Mouse (Mus musculus) kidney, postnatal 0 days (tissue): ENCODE results near the gene Fcamr. TPM values are rescaled to one million over a fixed set of nuclear protein-coding genes. Genes with fewer than 3 reads are reported as not detected.

Experiments
- ATAC-seq: fragments of 200-750 bp; cut with Nextera tagmentation; replicated peaks from 2 replicates; pipeline ENCODE4 v1.8.0; 2017; ENCODE audit warnings: low read depth, moderate number of reproducible peaks, moderate TSS enrichment, moderate library complexity; ENCODE audit not compliant: low FRiP score
- DNase-seq: peaks from one replicate; pipeline ENCODE4 v3.0.0-alpha.2; 2016; ENCODE audit warnings: low spot score
- H3K27ac ChIP-seq: fragments of 300-500 bp; sonication (generic); 2 replicates; pipeline ENCODE4 v1.5.1; 2014; ENCODE audit warnings: mild to moderate bottlenecking
- H3K27me3 ChIP-seq: fragments of 300-500 bp; sonication (generic); 2 replicates; pipeline ENCODE4 v1.6.1; 2014; ENCODE audit warnings: low read length, mixed read lengths; ENCODE audit not compliant: insufficient read depth
- H3K36me3 ChIP-seq: fragments of 300-500 bp; sonication (generic); 2 replicates; pipeline ENCODE4 v1.6.1; 2014; ENCODE audit warnings: low read length, mixed read lengths; ENCODE audit not compliant: insufficient read depth
- H3K4me1 ChIP-seq: fragments of 300-500 bp; sonication (generic); replicated peaks from 2 replicates; pipeline ENCODE4 v1.6.1; 2014; ENCODE audit warnings: antibody characterized with exemption, low read length, mixed read lengths; ENCODE audit not compliant: insufficient read depth
- H3K4me2 ChIP-seq: fragments of 300-500 bp; sonication (generic); 2 replicates; pipeline ENCODE4 v1.6.1; 2014; ENCODE audit warnings: mild to moderate bottlenecking, low read length, moderate library complexity, mixed read lengths
- H3K4me3 ChIP-seq: fragments of 300-500 bp; sonication (generic); replicated peaks from 2 replicates; pipeline ENCODE4 v1.5.1; 2014; ENCODE audit warnings: low read depth, low read length
- H3K9ac ChIP-seq: fragments of 300-500 bp; sonication (generic); 2 replicates; pipeline ENCODE4 v1.6.1; 2014; ENCODE audit warnings: low read depth, low read length
- H3K9me3 ChIP-seq: fragments of 300-500 bp; sonication (generic); replicated peaks from 2 replicates; pipeline ENCODE4 v1.6.1; 2016; ENCODE audit warnings: low read length, inconsistent platforms, mixed read lengths
- CTCF ChIP-seq: IDR thresholded peaks from 2 replicates; pipeline ENCODE4 v1.5.1; 2016; ENCODE audit warnings: antibody characterized with exemption, low read depth, mild to moderate bottlenecking, moderate library complexity
- WGBS: fragments of 180-500 bp; shearing (Covaris S2); extraction: QIAGEN DNeasy Blood & Tissue Kit; methylation state at CpG from one replicate; pipeline ENCODE4 v1.1.7; 2014; 5-methylcytosine and 5-hydroxymethylcytosine counted together
- polyA plus RNA-seq: library from polyadenylated mRNA; unstranded; fragments of >200 nt; fragmentation: Nextera tagmentation; extraction: Ambion mirVana; gene quantifications from 2 replicates; pipeline ENCODE4 v1.2.1, GENCODE M21; 2015

Fcamr gene
- polyA plus RNA-seq, result 0.08 TPM in 1 of 2 replicates, not detected in the other

- ATAC-seq (no peak), DNase-seq (no peak)
- Histone ChIP-seq H3K9ac (no peak within 1 kb of the TSS), H3K27ac (no peak within 1 kb of the TSS), H3K36me3 (no peaks in the 10 kb centered on the region), H3K4me3 (no peak within 1 kb of the TSS), H3K4me2 (no peak within 1 kb of the TSS), H3K4me1 (no peaks in the 10 kb centered on the region), H3K27me3 (no peaks in the 10 kb centered on the region), H3K9me3 (no peaks in the 10 kb centered on the region)
- WGBS, result 91% methylated on average over 8 of the region's 8 CpGs
- no peak for TF ChIP-seq CTCF
These were observed at the start of gene Fcamr for GRCm38 (mm10) chr1:130800602-130801001. Gene Fcamr, plus strand, starts transcription at chr1:130800902.

DNA sequence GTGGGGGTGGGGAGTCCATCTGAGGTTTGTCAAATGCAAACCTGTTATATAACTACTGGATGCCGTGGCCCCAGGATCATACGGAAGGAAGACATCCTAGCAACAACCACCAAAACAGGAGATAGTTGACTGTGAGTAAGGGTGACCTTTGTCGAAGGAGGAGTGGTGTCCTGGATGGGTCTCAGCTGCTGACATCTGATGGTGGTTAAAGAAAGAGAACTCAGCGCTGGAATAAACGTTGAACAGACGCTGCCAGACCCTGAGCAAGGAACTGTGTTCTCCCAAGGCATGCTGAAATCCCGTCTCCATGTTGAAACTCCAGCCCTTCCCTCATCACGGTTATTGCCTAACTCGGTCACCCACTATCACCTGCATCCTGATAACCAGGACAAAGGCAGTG lies 41.0 kb upstream of the Fcamr start:
- ATAC-seq, result no peak
- no peaks in the 10 kb centered on the region for H3K36me3 ChIP-seq
- H3K4me1 ChIP-seq, result no peaks in the 10 kb centered on the region
- H3K4me2 ChIP-seq, result no peak overlapping the region
- no peak overlapping the region for H3K27ac ChIP-seq
- 80% methylated on average over 9 of the region's 9 CpGs for WGBS
- TF ChIP-seq CTCF, result no peak
- H3K27me3 ChIP-seq, result no peaks in the 10 kb centered on the region
- H3K9me3 ChIP-seq, result no peaks in the 10 kb centered on the region
- no peak overlapping the region for H3K9ac ChIP-seq
- no peak for DNase-seq
- H3K4me3 ChIP-seq, result no peak overlapping the region

GRCm38 (mm10) chr1:130761597-130761996 lies 39.1 kb upstream of the Fcamr start:
- ATAC-seq (no peak), DNase-seq (no peak)
- no peaks in the 10 kb centered on the region for H3K27me3 ChIP-seq
- no peak overlapping the region for H3K4me2 ChIP-seq
- 86% methylated on average over 1 of the region's 1 CpGs for WGBS
- H3K4me3 ChIP-seq, result no peak overlapping the region
- H3K4me1 ChIP-seq, result no peaks in the 10 kb centered on the region
- H3K36me3 ChIP-seq, result no peaks in the 10 kb centered on the region
- H3K9ac ChIP-seq, result no peak overlapping the region
- H3K27ac ChIP-seq, result no peak overlapping the region
- TF ChIP-seq CTCF, result no peak
- no peaks in the 10 kb centered on the region for H3K9me3 ChIP-seq

DNA sequence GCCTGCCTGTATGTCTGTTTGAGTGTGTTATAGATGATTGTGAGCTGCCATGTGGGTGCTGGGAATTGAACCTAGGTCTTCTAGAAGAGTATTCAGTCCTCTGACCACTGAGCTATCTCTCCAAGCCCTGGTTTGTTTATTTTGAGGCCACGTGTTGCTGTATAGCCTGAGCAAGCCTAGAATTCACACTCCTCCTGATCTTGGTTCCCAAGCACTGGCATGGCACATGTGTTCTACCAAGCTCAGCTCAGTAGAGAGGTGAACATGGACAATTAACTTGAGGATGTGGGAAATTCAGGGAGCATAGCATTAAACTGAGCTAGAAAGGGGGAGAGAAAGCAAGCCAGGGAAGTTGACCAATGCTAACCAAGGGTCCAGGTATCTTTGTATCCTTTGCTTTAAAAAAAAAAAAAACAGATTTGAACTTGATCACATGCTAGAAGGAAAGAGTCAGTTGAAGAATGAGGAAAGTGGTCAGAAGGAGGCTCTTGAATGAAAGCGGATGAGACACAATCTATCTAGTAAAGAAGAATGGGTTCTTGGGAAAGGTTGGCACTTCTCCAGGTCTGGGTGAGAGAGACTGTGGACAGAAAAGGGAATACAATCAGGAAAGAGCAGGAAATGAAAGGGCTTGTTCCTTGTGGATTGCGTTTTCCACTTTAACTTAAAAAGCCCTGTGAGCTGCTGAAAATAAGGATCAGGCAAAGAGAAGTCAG lies 38.5 kb upstream of the Fcamr start:
- H3K9ac ChIP-seq, result no peak overlapping the region
- ATAC-seq (no peak), DNase-seq (no peak)
- H3K36me3 ChIP-seq, result no peaks in the 10 kb centered on the region
- WGBS, result 76% methylated on average over 3 of the region's 3 CpGs
- H3K27ac ChIP-seq, result no peak overlapping the region
- no peak overlapping the region for H3K4me2 ChIP-seq
- H3K9me3 ChIP-seq, result no peaks in the 10 kb centered on the region
- H3K27me3 ChIP-seq, result no peaks in the 10 kb centered on the region
- TF ChIP-seq CTCF, result no peak
- H3K4me3 ChIP-seq, result no peak overlapping the region
- H3K4me1 ChIP-seq, result no peaks in the 10 kb centered on the region

DNA sequence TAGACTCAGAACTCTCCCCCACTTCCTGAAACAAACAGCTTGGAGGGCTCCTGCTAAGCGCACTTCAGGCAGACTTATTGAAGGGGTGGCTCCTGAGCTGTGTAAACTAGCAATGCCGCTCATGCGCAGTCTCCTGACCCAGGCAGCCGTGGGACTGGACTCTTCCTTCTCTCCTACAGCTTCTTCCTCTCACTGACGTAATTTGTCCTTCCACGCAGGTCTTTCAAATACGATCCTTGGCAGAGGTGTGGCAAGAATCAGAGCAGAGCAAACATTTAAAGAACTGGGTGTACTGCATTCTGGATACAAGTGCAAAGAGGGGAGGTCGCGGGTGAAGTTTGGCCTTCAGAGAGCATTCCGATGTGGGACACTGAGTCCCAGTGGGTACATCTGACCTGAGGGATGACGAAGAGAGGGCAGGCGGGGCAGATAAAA lies 36.7 kb upstream of the Fcamr start:
- DNase-seq, result no peak

GRCm38 (mm10) chr1:130767066-130767465 lies 33.6 kb upstream of the Fcamr start:
- H3K4me2 ChIP-seq, result no peak overlapping the region
- 79% methylated on average over 5 of the region's 5 CpGs for WGBS
- H3K27ac ChIP-seq, result no peak overlapping the region
- no peak overlapping the region for H3K4me3 ChIP-seq
- TF ChIP-seq CTCF, result no peak
- no peaks in the 10 kb centered on the region for H3K27me3 ChIP-seq
- no peaks in the 10 kb centered on the region for H3K4me1 ChIP-seq
- DNase-seq (no peak), ATAC-seq (no peak)
- no peaks in the 10 kb centered on the region for H3K36me3 ChIP-seq
- H3K9ac ChIP-seq, result no peak overlapping the region
- H3K9me3 ChIP-seq, result no peaks in the 10 kb centered on the region

More for the DNA sequence above, 36.7 kb upstream of the Fcamr start:
- H3K4me3 ChIP-seq, result no peak overlapping the region
- no peak for TF ChIP-seq CTCF
- H3K27ac ChIP-seq, result no peak overlapping the region
- no peak overlapping the region for H3K4me2 ChIP-seq
- no peaks in the 10 kb centered on the region for H3K9me3 ChIP-seq
- H3K4me1 ChIP-seq, result no peaks in the 10 kb centered on the region
- H3K36me3 ChIP-seq, result no peaks in the 10 kb centered on the region
- ATAC-seq, result 0 out of 2 replicates have a peak, but pooled peaks have one; percentile 33
- H3K9ac ChIP-seq, result no peak overlapping the region
- WGBS, result 81% methylated on average over 12 of the region's 12 CpGs
- H3K27me3 ChIP-seq, result no peaks in the 10 kb centered on the region
